Mouse (Mus musculus): ENCODE measurements around the gene Etv6. TPM values are rescaled to one million over a fixed set of nuclear protein-coding genes. Genes with fewer than 3 reads are reported as not detected.

Gene Etv6
- polyA plus RNA-seq, 1 experiment, result 16.2 TPM

DNA sequence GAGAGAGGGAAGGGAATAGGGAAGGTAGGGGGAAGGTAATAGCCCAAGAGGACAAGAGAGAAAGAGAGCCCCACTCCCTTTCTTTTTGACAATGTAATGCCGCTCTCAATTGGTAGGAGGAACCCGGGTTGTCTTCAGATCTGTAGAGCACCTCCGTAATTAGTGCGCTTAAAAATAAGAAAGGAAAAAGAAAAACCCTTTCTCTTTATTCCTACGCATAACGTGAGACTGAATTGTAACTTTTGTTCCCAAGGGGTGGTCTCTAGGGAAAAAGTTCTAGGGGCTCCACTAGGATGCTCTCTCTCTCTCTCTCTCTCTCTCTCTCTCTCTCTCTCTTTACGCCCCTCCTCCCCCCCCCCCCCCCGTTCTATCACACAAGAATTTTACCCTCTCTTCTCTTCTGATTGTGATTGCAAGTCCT, 1.0 kb downstream of the Etv6 start:
- H3K4me1 ChIP-seq (ENCODE audit: control insufficient read depth, insufficient read depth, insufficient read length, low read length), result peaks cover 13% of the 10 kb centered on the region; the same call in 1 of the 2 replicates
- H3K36me3 ChIP-seq (ENCODE audit: control insufficient read depth, insufficient read depth, low read length), result no peaks in the 10 kb centered on the region
- H3K4me3 ChIP-seq (ENCODE audit: low read depth, low read length), result peak overlapping the region; percentile 76
- 1% methylated on average over 8 of the region's 8 CpGs for WGBS
- no peaks in the 10 kb centered on the region for H3K27me3 ChIP-seq (ENCODE audit: control insufficient read depth, insufficient read depth, low read length)
- H3K27ac ChIP-seq (ENCODE audit: insufficient read depth, low read depth, low read length), result peak overlapping the region; percentile 100
- TF ChIP-seq POLR2A (IDR thresholded peaks at IDR 0.05; ENCODE audit: low read depth, low read length) (no peak), CTCF (IDR thresholded peaks at IDR 0.05; ENCODE audit: extremely low read depth, insufficient read length, insufficient replicate concordance, low read depth, low read length) (no peak)

DNA sequence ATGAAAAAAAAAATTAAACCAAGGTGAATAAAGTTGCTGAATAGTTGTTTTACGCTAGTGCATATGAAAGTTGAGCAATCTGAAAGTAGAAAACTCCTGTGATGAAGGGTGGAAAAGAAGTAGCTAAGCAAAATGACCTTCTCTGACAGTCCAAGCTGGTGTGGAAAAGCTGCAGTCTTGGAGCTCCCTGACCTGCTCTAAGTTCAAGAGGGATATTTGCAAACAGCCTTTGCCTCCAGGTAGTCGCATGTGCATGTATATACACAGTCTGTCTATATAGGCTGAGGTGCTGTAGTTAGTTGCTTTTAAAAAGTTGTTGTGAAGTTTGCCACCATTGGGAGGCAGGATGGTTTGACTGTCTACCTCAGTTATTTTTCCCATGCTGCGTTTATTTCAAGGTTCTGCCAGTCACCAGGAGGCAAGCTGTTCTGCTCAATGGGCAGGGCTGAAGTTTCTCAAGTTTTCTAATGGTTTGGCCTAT, 1.5 kb downstream of the Etv6 start:
- no peaks in the 10 kb centered on the region for H3K36me3 ChIP-seq (ENCODE audit: control insufficient read depth, insufficient read depth, low read length)
- H3K4me3 ChIP-seq (ENCODE audit: low read depth, low read length), result peak overlapping the region; percentile 25; the same call in 1 of the 2 replicates
- peaks cover 15% of the 10 kb centered on the region; the same call in 1 of the 2 replicates for H3K4me1 ChIP-seq (ENCODE audit: control insufficient read depth, insufficient read depth, insufficient read length, low read length)
- 0 out of 2 replicates have a peak overlapping the region, but pooled peaks have one; percentile 9 for H3K27ac ChIP-seq (ENCODE audit: insufficient read depth, low read depth, low read length)
- WGBS, result 3% methylated on average over 3 of the region's 3 CpGs
- no peaks in the 10 kb centered on the region for H3K27me3 ChIP-seq (ENCODE audit: control insufficient read depth, insufficient read depth, low read length)
- TF ChIP-seq POLR2A (IDR thresholded peaks at IDR 0.05; ENCODE audit: low read depth, low read length) (no peak), CTCF (IDR thresholded peaks at IDR 0.05; ENCODE audit: extremely low read depth, insufficient read length, insufficient replicate concordance, low read depth, low read length) (no peak)

DNA sequence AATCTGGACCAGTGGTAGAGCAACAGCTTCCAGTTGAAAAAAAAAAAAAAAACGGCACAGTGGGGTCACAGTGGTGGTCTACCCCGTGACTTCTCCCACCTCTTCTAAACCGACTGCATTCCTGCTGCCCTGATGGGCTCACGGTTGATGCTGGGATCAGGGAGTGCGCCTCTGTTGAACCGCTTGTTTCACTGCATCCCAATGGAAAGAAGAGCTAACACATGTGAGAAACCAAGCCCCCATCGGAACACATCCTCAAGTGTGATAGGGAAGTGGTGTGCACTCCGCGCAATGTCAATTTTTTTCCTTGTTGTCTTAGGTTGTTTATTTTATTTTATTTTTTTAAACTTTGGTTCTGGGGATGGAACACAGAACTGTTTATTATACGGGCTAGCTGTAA, 2.5 kb downstream of the Etv6 start:
- H3K4me3 ChIP-seq (ENCODE audit: low read depth, low read length), result peak overlapping the region; percentile 44
- H3K4me1 ChIP-seq (ENCODE audit: control insufficient read depth, insufficient read depth, insufficient read length, low read length), result peaks cover 17% of the 10 kb centered on the region; the same call in 1 of the 2 replicates
- 22% methylated on average over 10 of the region's 10 CpGs for WGBS

DNA sequence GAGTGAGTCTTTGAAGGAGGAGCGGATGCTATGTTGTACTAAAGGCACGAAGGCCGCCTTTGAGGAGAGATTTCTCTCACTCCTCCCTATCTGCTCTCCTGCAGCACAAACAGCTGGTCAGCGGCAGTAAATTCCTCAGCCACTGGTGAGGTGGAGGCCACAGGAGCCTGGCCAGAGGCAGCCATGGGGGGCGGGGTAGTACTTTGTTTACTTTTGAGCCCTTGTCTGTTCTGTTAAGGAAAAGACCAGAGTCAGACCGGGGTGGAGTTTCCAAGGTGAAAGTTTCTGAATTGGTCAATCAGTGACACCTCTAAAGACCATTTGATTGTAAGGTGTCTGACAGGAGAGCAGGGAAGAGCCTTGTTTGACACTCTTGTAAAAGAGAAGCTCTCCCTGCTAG, 3.4 kb downstream of the Etv6 start:
- TF ChIP-seq CTCF (IDR thresholded peaks at IDR 0.05; ENCODE audit: extremely low read depth, insufficient read length, insufficient replicate concordance, low read depth, low read length) (no peak), POLR2A (IDR thresholded peaks at IDR 0.05; ENCODE audit: low read depth, low read length) (no peak)
- Histone ChIP-seq H3K36me3 (ENCODE audit: control insufficient read depth, insufficient read depth, low read length) (no peaks in the 10 kb centered on the region), H3K4me3 (ENCODE audit: low read depth, low read length) (peak overlapping the region; percentile 17; the same call in 1 of the 2 replicates), H3K27me3 (ENCODE audit: control insufficient read depth, insufficient read depth, low read length) (no peaks in the 10 kb centered on the region), H3K27ac (ENCODE audit: insufficient read depth, low read depth, low read length) (peak overlapping the region; percentile 32; the same call in 1 of the 2 replicates), H3K4me1 (ENCODE audit: control insufficient read depth, insufficient read depth, insufficient read length, low read length) (peaks cover 17% of the 10 kb centered on the region; the same call in 1 of the 2 replicates)
- 18% methylated on average over 6 of the region's 6 CpGs for WGBS

More for the DNA sequence above, 2.5 kb downstream of the Etv6 start:
- Histone ChIP-seq H3K27ac (ENCODE audit: insufficient read depth, low read depth, low read length) (0 out of 2 replicates have a peak overlapping the region, but pooled peaks have one; percentile 19), H3K27me3 (ENCODE audit: control insufficient read depth, insufficient read depth, low read length) (no peaks in the 10 kb centered on the region), H3K36me3 (ENCODE audit: control insufficient read depth, insufficient read depth, low read length) (no peaks in the 10 kb centered on the region)
- TF ChIP-seq POLR2A (IDR thresholded peaks at IDR 0.05; ENCODE audit: low read depth, low read length), result no peak

DNA sequence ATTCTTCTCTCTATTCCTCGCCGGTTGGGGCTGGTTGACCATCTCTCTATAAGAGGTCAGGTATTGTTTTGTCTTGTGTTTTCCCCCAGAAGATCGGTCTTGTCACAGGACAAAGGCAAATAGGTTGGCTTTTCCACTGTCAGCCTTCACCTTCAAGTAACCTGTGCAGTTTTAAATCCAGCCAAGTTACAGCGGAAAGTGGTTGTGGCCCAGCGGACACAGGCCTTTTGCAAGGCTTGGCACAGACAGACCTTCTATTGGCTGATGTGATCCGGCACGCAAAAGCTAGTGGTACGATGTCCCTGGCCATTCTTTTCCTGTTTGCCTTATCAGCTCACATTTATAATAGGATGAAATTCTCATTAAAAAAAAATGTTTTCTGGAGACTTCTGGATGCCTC, 3.9 kb downstream of the Etv6 start:
- Histone ChIP-seq H3K27me3 (ENCODE audit: control insufficient read depth, insufficient read depth, low read length) (no peaks in the 10 kb centered on the region), H3K27ac (ENCODE audit: insufficient read depth, low read depth, low read length) (peak overlapping the region; percentile 32; the same call in 1 of the 2 replicates), H3K4me3 (ENCODE audit: low read depth, low read length) (no peak overlapping the region), H3K4me1 (ENCODE audit: control insufficient read depth, insufficient read depth, insufficient read length, low read length) (peaks cover 13% of the 10 kb centered on the region; the same call in 1 of the 2 replicates), H3K36me3 (ENCODE audit: control insufficient read depth, insufficient read depth, low read length) (no peaks in the 10 kb centered on the region)
- TF ChIP-seq POLR2A (IDR thresholded peaks at IDR 0.05; ENCODE audit: low read depth, low read length), result no peak
- whole genome bisulfite sequencing, result 61% methylated on average over 8 of the region's 8 CpGs

DNA sequence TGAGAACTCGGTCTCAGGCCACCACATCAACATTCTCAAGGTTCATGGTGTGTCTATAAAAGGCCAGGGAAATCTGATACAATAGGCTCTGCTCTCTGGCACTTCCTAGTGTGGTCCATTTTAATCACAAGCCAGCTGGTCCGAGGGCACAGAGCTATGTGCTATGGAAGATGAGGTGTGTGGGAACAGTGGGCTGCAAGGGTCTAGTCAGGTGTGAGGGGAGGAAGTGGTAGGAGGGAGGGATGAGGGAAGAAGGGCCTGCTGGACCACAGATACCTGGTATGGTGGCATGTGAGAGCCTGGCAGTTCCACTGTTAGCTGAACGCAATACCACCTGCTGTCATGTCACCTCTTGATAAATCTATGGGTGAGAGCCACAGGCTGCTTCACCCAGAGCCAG, 4.8 kb downstream of the Etv6 start:
- WGBS, result 44% methylated on average over 3 of the region's 3 CpGs

DNA sequence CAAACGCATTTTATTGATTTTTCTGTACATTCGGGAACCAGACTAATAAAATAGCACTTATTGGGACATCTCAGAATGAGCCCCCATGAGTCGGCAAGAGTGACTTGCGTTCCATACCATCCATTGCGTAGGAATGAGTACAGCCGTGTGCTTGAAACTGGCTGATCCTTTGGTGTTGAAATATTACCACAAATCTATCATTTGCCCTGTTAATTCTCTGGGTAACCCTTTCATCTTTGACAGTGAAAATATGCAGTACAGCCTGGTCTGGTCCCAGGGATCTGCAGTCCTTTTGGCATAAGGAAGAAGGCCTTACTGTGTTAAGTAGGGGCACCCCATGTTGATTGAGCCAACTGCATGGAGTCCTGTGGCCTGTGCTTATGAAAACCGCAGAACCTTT, 5.8 kb downstream of the Etv6 start:
- WGBS, result 64% methylated on average over 7 of the region's 7 CpGs
- Histone ChIP-seq H3K27me3 (ENCODE audit: control insufficient read depth, insufficient read depth, low read length) (no peaks in the 10 kb centered on the region), H3K4me3 (ENCODE audit: low read depth, low read length) (no peak overlapping the region), H3K27ac (ENCODE audit: insufficient read depth, low read depth, low read length) (no peak overlapping the region), H3K36me3 (ENCODE audit: control insufficient read depth, insufficient read depth, low read length) (peaks cover 3% of the 10 kb centered on the region; the same call in 1 of the 2 replicates), H3K4me1 (ENCODE audit: control insufficient read depth, insufficient read depth, insufficient read length, low read length) (peaks cover 22% of the 10 kb centered on the region; the same call in 1 of the 2 replicates)
- no peak for TF ChIP-seq POLR2A (IDR thresholded peaks at IDR 0.05; ENCODE audit: low read depth, low read length)
- no peak for TF ChIP-seq CTCF (IDR thresholded peaks at IDR 0.05; ENCODE audit: extremely low read depth, insufficient read length, insufficient replicate concordance, low read depth, low read length)

More for the DNA sequence above, 4.8 kb downstream of the Etv6 start:
- peaks cover 17% of the 10 kb centered on the region; the same call in 1 of the 2 replicates for H3K4me1 ChIP-seq (ENCODE audit: control insufficient read depth, insufficient read depth, insufficient read length, low read length)
- no peak overlapping the region for H3K27ac ChIP-seq (ENCODE audit: insufficient read depth, low read depth, low read length)
- H3K36me3 ChIP-seq (ENCODE audit: control insufficient read depth, insufficient read depth, low read length), result no peaks in the 10 kb centered on the region
- H3K4me3 ChIP-seq (ENCODE audit: low read depth, low read length), result no peak overlapping the region
- H3K27me3 ChIP-seq (ENCODE audit: control insufficient read depth, insufficient read depth, low read length), result no peaks in the 10 kb centered on the region
- TF ChIP-seq CTCF (IDR thresholded peaks at IDR 0.05; ENCODE audit: extremely low read depth, insufficient read length, insufficient replicate concordance, low read depth, low read length) (no peak), POLR2A (IDR thresholded peaks at IDR 0.05; ENCODE audit: low read depth, low read length) (no peak)
